Mouse (Mus musculus): ENCODE data around the gene Frmd4a. TPM values are rescaled to one million over a fixed set of nuclear protein-coding genes. Genes with fewer than 3 reads are reported as not detected.
"Not testable (repeated sequence)": the region's sequence is repeated elsewhere in the genome, so short reads cannot be mapped to it uniquely, and the experiment has no call there.

Gene Frmd4a
- total RNA-seq, 2 experiments from 2014 or later: 113 to 118 TPM

DNA sequence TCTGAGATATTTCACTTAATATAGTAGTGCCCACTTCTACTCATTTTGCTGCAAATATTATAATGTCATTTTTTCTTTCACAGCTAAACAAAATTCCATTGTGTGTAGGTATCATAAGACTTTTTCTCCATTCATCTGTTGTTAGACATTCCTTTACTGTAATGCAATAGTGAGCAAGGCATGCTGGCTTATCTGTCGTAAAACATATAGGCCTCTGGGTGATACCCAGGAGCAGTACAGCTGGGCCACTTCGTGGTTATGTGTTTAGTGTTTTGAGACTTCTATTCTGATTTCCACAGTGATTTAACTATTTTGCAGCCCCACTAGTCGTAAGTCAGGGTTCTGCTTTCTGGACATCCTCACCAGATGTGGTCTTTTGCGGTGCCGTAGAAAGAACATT, 236.6 kb downstream of the Frmd4a start:
- intact Hi-C loops (cut with DNase I): no loop called here
- no peak for DNase-seq (ENCODE audit: extremely low spot score in 1 of 2, low spot score in 2 of 2)

DNA sequence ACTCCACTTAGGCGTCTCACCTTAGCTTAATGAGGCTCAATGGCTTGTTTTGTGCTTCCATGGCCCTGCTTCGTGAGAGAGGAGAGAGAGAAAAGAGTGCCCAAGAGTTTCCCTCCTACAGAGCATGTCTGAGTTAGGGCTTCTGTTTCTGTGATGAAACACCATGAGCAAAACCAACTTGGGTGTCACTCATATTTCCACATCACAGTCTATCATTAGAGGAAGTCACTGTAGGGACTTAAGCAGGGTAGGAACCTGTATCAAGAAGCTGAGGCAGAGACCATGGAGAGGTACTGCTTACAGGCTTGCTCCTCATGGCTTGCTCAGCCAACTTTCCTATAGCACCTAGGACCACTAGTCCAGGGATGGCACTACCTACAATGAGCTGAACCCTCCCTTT, 238.7 kb downstream of the Frmd4a start:
- DNase-seq (ENCODE audit: extremely low spot score in 1 of 2, low spot score in 2 of 2): no peak
- intact Hi-C loops (cut with DNase I): no loop called here

DNA sequence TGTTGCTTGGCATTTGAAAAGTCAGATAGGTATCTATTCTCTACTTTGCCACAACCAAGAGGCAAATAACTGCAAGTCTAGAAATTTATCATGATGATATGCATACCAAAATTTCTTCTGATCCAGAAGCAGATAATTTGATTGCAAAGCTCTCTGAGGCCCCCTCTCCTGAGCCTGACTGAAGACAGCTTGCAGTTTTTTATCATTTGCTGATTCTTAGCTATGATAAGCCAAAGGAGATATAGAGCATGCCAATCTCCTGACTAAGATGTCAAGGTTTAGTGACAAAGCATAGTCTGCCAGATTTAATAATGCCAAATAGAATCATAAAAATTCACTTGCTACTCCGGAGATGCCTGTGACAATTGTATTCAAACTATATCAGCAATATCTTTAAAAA, 240.1 kb downstream of the Frmd4a start:
- no peak for DNase-seq (ENCODE audit: extremely low spot score in 1 of 2, low spot score in 2 of 2)
- intact Hi-C loops (cut with DNase I): no loop called here

- DNase-seq (ENCODE audit: extremely low spot score in 1 of 2, low spot score in 2 of 2); intact Hi-C loops (cut with DNase I): not testable (repeated sequence)
These were observed 241.3 kb downstream of the Frmd4a start for GRCm38 (mm10) chr2:4258803-4259202.

DNA sequence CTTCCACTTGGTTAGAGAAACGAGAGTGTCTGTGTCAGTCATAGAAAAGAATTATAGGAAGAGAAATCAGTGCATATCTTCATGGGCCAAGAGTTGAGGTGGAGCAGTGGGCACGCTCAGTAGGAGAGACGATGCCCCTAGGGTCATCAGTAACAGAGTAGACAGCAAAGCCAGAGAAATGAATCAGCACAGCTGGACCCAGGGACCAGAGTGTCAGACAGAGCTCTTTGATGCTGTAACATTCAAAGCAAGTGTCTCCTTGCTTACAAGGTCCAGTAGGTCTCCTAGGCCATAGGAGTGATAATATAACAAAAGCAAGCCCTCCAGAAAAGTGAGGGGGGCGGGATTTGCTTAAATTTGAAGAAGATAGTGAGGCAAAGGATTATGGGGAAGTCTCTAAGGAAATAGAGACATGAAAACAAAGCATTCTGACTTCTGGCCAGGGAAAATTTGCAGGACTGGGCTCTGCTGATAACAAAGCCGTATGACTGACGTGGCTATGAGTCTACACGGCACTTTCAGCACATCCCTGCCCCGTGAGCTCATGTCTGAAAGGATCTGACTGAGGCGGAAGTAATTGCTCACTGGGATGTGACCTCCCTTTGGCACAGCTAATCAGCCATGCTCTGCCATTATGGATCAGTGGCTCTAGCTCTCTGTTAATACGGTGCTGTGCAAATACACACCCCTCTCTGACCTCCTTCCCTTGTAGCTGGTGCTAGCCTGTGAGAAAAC, 243.0 kb downstream of the Frmd4a start:
- intact Hi-C loops (cut with DNase I): no loop called here
- DNase-seq (ENCODE audit: extremely low spot score in 1 of 2, low spot score in 2 of 2): no peak

- intact Hi-C loops (cut with DNase I): no loop called here
- DNase-seq (ENCODE audit: extremely low spot score in 1 of 2, low spot score in 2 of 2): no peak
These were observed 245.2 kb downstream of the Frmd4a start for GRCm38 (mm10) chr2:4262667-4263066.

DNA sequence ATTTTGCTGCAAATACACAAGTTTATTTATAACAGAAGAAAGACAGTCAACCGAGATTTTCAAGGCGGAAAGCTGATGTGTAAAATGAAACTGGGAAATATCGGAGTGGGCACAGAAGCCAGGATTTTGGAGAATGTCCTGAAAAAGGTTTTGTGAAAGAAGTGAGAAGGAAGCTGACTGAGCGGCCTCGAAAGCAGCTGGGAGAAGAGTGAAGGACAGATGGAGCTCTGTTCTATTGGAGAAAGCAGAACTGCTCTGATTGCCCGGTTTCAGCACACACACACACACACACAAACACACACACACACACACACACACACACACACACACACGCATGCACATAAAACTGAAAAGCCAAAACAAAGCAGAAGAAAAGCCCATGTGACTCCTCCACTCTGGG, 249.9 kb downstream of the Frmd4a start:
- DNase-seq (ENCODE audit: extremely low spot score in 1 of 2, low spot score in 2 of 2): peak in 1 of 2 experiments; percentile 31
- intact Hi-C loops (cut with DNase I): no loop called here

DNA sequence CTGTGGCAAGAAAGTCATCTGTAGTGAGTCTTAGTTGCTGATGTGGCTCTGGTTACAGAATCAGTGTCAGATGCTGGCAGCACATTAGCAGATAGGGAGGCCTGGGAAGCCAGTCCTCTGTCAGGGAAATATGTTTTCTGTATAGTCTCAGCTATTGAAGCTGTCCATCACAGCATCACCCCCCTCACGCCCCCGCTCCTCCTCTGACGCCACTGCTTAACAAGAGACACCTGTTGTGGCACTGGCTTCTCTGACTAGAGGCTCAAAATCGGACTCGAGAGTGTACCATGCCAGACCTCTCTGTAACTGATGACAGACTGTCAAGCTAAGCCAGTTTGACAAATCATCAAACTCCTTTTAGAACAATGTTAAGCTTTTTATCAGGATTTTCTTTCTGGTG, 265.3 kb downstream of the Frmd4a start:
- intact Hi-C loops (cut with DNase I): no loop called here

GRCm38 (mm10) chr2:4285693-4286291, 268.3 kb downstream of the Frmd4a start:
- peak in 1 of 2 experiments; percentile 34 for DNase-seq (ENCODE audit: extremely low spot score in 1 of 2, low spot score in 2 of 2)
- intact Hi-C loops (cut with DNase I): no loop called here

More for the DNA sequence above, 265.3 kb downstream of the Frmd4a start:
- no peak for DNase-seq (ENCODE audit: extremely low spot score in 1 of 2, low spot score in 2 of 2)

DNA sequence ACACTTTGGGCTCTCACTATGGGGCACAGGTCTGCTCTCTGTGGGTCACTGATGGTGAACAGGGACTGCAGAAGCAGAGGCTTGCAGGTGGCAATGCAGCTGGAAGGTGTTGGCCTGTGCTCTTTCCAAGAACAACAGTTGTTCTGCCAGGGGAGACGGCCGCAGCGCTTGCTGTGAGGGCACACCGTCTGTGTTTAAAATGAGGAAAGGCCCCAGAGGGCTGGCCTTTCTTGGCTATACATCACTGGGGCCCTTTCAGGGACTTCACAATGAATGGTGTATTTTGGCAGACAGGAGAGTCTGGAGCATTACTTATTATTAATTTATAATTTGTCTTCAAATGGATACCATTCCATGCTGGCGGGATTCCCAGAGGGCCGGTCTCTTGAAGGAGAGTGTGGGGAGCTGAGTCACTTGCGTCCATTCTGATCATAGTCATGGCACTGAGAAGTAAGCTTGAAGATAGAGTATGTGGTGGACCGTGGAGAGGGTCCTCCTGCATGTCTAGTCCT, 268.9 kb downstream of the Frmd4a start:
- peak in 1 of 2 experiments; percentile 51 for DNase-seq (ENCODE audit: extremely low spot score in 1 of 2, low spot score in 2 of 2)
- intact Hi-C loops (cut with DNase I): no loop called here

GRCm38 (mm10) chr2:4290475-4290874, 273.0 kb downstream of the Frmd4a start:
- intact Hi-C loops (cut with DNase I): no loop called here

GRCm38 (mm10) chr2:4291100-4291499, 273.6 kb downstream of the Frmd4a start:
- intact Hi-C loops (cut with DNase I): no loop called here
- no peak for DNase-seq (ENCODE audit: extremely low spot score in 1 of 2, low spot score in 2 of 2)

More at GRCm38 (mm10) chr2:4290475-4290874, 273.0 kb downstream of the Frmd4a start:
- no peak for DNase-seq (ENCODE audit: extremely low spot score in 1 of 2, low spot score in 2 of 2)

DNA sequence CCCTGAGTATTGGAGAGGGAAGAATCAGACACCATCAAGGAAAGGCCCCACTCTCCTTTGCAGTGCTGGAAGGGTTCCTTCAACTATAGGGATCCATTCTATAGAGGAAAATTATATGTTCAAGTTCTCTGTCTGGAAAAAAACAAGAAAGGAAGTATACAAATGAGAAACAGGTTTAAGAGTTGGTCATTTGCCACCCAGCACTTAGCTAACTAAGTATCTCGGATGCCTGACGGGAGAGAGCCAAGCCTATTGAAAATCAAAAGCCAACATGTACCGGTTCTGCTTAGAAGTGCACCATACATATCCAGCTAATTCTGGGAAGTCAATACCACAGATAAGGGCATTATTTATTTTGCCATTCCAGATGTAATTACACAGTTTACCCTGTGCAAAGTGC, 274.2 kb downstream of the Frmd4a start:
- DNase-seq (ENCODE audit: extremely low spot score in 1 of 2, low spot score in 2 of 2): no peak
- intact Hi-C loops (cut with DNase I): no loop called here

- intact Hi-C loops (cut with DNase I): no loop called here
- no peak for DNase-seq (ENCODE audit: extremely low spot score in 1 of 2, low spot score in 2 of 2)
These were observed 276.2 kb downstream of the Frmd4a start for GRCm38 (mm10) chr2:4293726-4294125.

GRCm38 (mm10) chr2:4295641-4296040, 278.1 kb downstream of the Frmd4a start:
- DNase-seq (ENCODE audit: extremely low spot score in 1 of 2, low spot score in 2 of 2): no peak
- intact Hi-C loops (cut with DNase I): no loop called here

DNA sequence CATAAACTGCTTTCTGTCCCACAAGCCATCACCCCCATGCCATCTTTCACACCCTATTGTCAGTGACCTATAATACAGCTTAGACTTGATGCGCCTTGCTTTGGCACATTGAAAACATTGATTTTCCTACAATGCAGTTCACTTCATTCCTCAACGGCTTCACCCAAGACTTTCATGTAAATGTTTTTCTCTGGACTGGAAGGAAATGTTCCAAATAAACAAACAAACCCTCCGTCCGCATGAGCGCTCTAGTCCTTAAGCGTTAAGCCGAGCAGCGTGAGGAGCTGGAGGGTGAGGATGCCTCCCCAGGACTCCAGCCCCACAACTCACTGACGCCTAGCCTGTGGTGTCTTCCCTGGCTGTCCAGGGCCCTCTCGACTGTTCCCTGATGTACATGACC, 279.4 kb downstream of the Frmd4a start:
- DNase-seq (ENCODE audit: extremely low spot score in 1 of 2, low spot score in 2 of 2): no peak
- intact Hi-C loops (cut with DNase I): no loop called here

DNA sequence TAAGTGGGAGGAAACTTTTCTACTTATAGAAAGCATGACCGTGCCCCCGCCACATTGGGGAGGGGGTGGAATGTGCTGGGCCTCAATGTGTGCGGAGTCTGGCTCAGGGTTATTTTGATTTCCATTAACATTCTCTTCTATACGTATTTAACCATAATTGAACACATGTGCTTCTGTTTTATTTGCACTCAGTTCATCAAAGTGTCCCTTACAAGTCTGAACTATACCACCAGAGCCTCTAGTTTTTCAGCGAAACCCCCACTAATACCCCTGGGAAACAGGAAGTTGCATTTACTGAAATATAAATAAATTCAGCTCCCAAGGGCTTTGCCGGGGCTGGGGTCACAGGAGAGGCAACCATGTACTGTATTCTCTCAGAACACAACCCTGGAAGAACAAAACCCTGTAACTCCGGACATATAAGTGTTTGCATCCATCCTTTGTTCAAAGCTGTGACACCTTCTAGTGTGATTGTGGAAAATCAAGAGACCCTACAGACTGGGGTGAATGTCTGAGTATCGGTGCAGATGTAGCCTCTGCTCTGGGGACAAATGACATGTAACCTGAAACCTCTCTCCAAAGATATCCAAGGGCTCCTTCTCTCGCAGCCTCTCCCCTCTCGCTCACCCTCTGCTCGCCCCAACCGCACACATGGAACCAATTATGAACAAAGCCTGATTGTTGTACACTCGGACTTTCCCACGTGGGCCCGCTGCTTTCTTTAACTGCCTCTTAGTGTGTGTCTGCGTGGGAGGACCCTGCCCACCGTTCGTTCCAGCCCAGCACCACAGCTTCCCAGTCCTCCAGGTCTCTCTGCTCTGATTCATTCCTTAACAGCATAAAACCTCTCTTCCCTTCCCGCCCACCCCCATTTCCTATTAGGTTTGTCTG, 281.1 kb downstream of the Frmd4a start:
- peak in 1 of 2 experiments; percentile 64 for DNase-seq (ENCODE audit: extremely low spot score in 1 of 2, low spot score in 2 of 2)
- intact Hi-C loops (cut with DNase I): no loop called here

DNA sequence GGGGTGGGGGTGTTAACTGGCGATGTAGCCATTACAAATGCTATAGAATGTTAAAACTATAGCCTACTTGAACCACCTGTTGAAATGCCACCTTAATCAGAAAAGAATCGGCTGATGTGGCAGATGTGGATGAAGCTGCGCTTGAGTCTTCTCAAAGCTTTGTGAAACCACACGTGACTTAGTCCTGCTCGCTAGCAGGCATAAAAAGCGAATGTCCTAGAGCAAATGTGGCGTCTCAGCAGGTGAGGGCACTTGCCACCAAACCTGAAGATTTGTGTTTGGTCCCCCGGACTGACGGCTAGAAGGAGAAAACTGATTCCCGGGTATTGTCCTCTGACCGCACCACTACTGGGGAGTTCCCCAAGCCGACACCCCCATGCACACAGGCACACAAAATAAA, 282.1 kb downstream of the Frmd4a start:
- DNase-seq (ENCODE audit: extremely low spot score in 1 of 2, low spot score in 2 of 2): no peak
- intact Hi-C loops (cut with DNase I): no loop called here

- intact Hi-C loops (cut with DNase I): no loop called here
- DNase-seq (ENCODE audit: extremely low spot score in 1 of 2, low spot score in 2 of 2): peak in 1 of 2 experiments; percentile 34
These were observed 282.9 kb downstream of the Frmd4a start for GRCm38 (mm10) chr2:4300383-4300811.
